In the genomic region with DNA sequence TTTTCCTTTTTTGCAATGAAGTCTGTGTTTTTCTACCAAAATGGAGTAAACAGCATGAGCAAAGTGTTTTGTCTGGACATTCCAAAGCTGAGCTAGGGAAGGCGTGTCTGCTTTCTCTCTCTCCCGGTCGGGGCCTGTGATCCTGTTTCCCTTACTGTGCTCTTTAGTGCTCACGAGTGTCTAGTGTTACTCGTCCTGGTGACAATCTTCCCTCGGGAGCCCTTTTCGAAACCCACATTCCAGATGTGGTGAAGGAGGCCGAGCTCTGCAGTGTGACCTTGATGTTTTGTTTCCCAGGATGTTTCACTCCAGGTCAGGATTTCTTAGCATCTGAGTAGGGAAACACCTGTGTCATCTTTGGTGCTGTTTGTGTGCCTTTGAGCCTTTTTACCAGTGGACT, we compare ENCODE assay signal across 20 mouse cellular contexts. TPM values are rescaled to one million over a fixed set of nuclear protein-coding genes. Genes with fewer than 3 reads are reported as not detected.
DNase-seq lines count a peak whose midpoint lies in the region; ATAC-seq and TF ChIP-seq lines count a peak whose summit lies in the region.
"Had no signal": no experiment of that assay in that cellular context is flagged by ENCODE, and none has a peak within 500 bp of the region (broad histone marks: within the 10 kb centered on the region; RNA-seq: fewer than 3 reads in every experiment).

No protein-coding gene starts in this region.

- H3K27me3 ChIP-seq in heart, postnatal 0 days (ENCODE audit: control insufficient read depth, insufficient read depth, low read length) = no peaks in the 10 kb centered on the region
- H3K27me3 ChIP-seq: intestine, embryonic 15.5 days; midbrain, embryonic 13.5 days; neural tube, embryonic 15.5 days had no signal

- ATAC-seq in heart, postnatal 0 days (ENCODE audit: insufficient read depth, low read depth) = no peak
- ATAC-seq: forebrain, embryonic 14.5 days; intestine, embryonic 15.5 days; midbrain, embryonic 13.5 days had no signal

- WGBS in heart, postnatal 0 days = 22% methylated on average over 8 of the region's 8 CpGs

- no peak overlapping the region for H3K9ac ChIP-seq in heart, postnatal 0 days (replicated peaks; ENCODE audit: low read depth, low read length)
- H3K9ac ChIP-seq: hindbrain, embryonic 14.5 days; intestine, embryonic 15.5 days; midbrain, embryonic 13.5 days; neural tube, embryonic 15.5 days had no signal

- H3K4me2 ChIP-seq in heart, postnatal 0 days (ENCODE audit: low read depth, low read length) = no peak overlapping the region
- H3K4me2 ChIP-seq: hindbrain, embryonic 14.5 days; intestine, embryonic 15.5 days; liver, embryonic 11.5 days; midbrain, embryonic 13.5 days; neural tube, embryonic 15.5 days had no signal

- 0 out of 2 replicates have a peak overlapping the region, but pooled peaks have one; percentile 36 for H3K27ac ChIP-seq in heart, postnatal 0 days (ENCODE audit: low read depth)
- H3K27ac ChIP-seq: heart, adult 2 months; hindbrain, embryonic 14.5 days; intestine, embryonic 15.5 days; limb, embryonic 10.5 days; midbrain, embryonic 13.5 days; neural tube, embryonic 15.5 days had no signal

- 0 out of 2 replicates have a peak, but pooled peaks cover 3% of the 10 kb centered on the region for H3K4me1 ChIP-seq in heart, postnatal 0 days (ENCODE audit: control insufficient read depth, insufficient read depth)
- H3K4me1 ChIP-seq: intestine, embryonic 15.5 days; limb, embryonic 10.5 days had no signal

- no peaks in the 10 kb centered on the region for H3K9me3 ChIP-seq in heart, postnatal 0 days (replicated peaks; ENCODE audit: control insufficient read depth, low read length)
- H3K9me3 ChIP-seq: intestine, embryonic 15.5 days; limb, embryonic 10.5 days; midbrain, embryonic 13.5 days; neural tube, embryonic 15.5 days had no signal

- no peaks in the 10 kb centered on the region; the same call in 1 of the 2 replicates for H3K36me3 ChIP-seq in heart, postnatal 0 days (replicated peaks; ENCODE audit: control insufficient read depth, insufficient read depth, low read length)
- H3K36me3 ChIP-seq: intestine, embryonic 15.5 days; neural tube, embryonic 15.5 days had no signal

- no peak overlapping the region for H3K4me3 ChIP-seq in heart, postnatal 0 days (ENCODE audit: low read depth, low read length)
- H3K4me3 ChIP-seq: erythroblast, embryonic 14.5 days; heart, adult 2 months; intestine, embryonic 15.5 days; limb, embryonic 10.5 days; midbrain, embryonic 13.5 days; myocyte; neural tube, embryonic 15.5 days had no signal

- peak; percentile 25 for DNase-seq in embryo, embryonic 10 days (ENCODE audit: low spot score)
- no peak for DNase-seq in embryo, embryonic 9.5 days (ENCODE audit: extremely low spot score)
- no peak for DNase-seq in heart, postnatal 0 days (ENCODE audit: low spot score)
- DNase-seq in heart, adult 9 months (ENCODE audit: low spot score in 2 of 2) = no peak
- peak; percentile 86 for DNase-seq in R1 (ENCODE audit: low read depth, low spot score)
- peak; percentile 34 for DNase-seq in mesoderm, embryonic 11.5 days (ENCODE audit: low read depth, low spot score)
- no peak for DNase-seq in cerebellum, adult 11-12 months
- no peak for DNase-seq in cerebellum, postnatal 10 days
- DNase-seq: heart, adult 2 months; right cerebral cortex, postnatal 25 days; thymus, postnatal 25 days had no signal

- TF ChIP-seq EP300 in heart, postnatal 0 days (IDR thresholded peaks at IDR 0.05; ENCODE audit: low read depth) = no peak

- no peak for TF ChIP-seq CTCF in heart, postnatal 0 days (IDR thresholded peaks at IDR 0.05; ENCODE audit: low read depth)

RNA-seq across cellular contexts. Expression of gene Clasp1, which starts 13.7 kb away (rescaled TPM):
- 297 and 366 TPM in 2 replicates for total RNA-seq in heart, postnatal 0 days (2014; rRNA removed; ENCODE audit: low replicate concordance)
- polyA plus RNA-seq in heart, postnatal 0 days (2015; fragmentation: Nextera tagmentation; extraction: Ambion mirVana) = 75.8 and 106 TPM in 2 replicates

Comparison
In these comparisons a context has a peak if more than half of its experiments do, and no peak if none do; other contexts are left out.
1. DNase-seq: peak in embryo, embryonic 10 days (single experiment), R1 (single experiment) and mesoderm, embryonic 11.5 days (single experiment); none in embryo, embryonic 9.5 days (single experiment), heart, postnatal 0 days (single experiment), heart, adult 9 months (0 of 2), cerebellum, adult 11-12 months (single experiment) and cerebellum, postnatal 10 days (0 of 2).